Mouse (Mus musculus): ENCODE results near the gene Fxr2. TPM values are rescaled to one million over a fixed set of nuclear protein-coding genes. Genes with fewer than 3 reads are reported as not detected.
A peak's percentile ranks its signal among the peaks of the same experiment; 100 is the strongest.

Fxr2 gene
- polyA plus RNA-seq (2012; rRNA removed) = 132 and 158 TPM in 2 replicates

DNA sequence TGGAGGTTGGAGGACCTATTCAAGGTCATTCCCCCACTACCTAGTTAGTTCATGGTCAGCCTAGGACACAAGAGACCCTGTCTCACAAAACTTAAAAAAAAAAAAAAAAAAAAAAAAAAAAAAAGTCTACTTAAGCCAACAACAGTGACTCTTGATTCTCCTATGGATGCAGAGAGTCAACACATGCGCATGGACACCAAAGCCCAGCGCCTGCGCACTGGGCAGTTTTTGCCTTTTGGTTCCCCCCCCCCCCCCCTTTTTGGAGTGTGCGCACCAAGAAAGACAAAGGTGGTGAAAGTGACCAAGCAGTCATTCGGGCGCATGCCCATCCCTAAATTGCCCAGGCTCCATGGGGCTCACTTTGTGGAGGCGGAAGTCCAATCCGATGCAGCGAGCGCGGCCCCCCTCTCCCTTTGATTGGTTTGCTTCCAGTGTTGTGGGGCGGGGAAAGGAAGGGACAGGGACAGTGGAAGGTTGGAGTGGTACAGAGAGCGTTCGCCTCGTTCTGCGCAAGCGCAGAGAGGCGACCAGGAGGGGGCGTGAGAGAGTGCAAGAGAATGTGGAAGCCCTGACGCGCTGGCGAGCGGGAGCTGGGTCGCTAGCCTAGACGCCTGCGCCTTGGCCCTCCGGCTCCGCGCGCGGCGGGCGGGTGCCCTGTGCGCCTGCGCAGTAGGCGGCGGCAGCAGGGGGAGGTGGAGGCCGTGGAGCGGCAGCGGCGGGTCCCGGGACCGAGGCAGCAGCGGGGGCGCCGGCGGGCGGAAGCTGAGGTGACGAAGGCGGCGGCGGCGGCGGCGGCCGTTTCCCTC is at the start of gene Fxr2:
TSS of gene Fxr2 (plus strand) at position 707 of the 806 bp plus-strand sequence.
- peak within 1 kb of the TSS; percentile 30; the same call in 1 of the 2 replicates for H3K27ac ChIP-seq (ENCODE audit: insufficient read depth, low read length)
- H3K4me1 ChIP-seq (ENCODE audit: control insufficient read depth, insufficient read depth, low read length) = peaks cover 1% of the 10 kb centered on the region; the same call in 1 of the 2 replicates
- peak within 1 kb of the TSS; percentile 96 for H3K4me3 ChIP-seq (ENCODE audit: insufficient read depth, low read length)
- peak; percentile 54; the same call in 1 of the 2 replicates for TF ChIP-seq POLR2A (IDR thresholded peaks at IDR 0.05; ENCODE audit: extremely low read depth, insufficient read depth, low read length)
- peak; percentile 62 for TF ChIP-seq CTCF (IDR thresholded peaks at IDR 0.05; ENCODE audit: extremely low read depth, insufficient read depth, low read length)

DNA sequence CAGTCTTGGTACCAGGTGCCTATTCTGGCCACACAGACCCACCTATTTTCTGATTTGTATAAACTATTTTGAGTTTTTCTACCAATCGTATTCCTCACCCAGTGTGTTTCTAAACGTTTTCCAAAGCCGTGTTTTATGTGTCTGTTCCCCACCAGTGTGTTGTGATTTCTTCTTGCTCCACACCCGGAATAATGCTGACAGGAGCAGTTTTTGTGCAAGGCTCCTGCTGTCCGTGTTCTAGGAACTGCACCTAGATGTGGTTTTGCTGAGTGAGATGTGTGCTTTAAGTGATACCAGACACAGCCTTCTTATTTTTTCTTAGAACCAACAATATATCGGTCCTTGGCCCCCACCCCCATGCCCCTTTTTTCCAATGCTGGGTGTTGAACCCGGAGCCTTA is 48.8 kb upstream of the Fxr2 start:
- Histone ChIP-seq H3K27ac (ENCODE audit: insufficient read depth, low read length) (no peak overlapping the region), H3K4me1 (ENCODE audit: control insufficient read depth, insufficient read depth, low read length) (no peaks in the 10 kb centered on the region), H3K4me3 (ENCODE audit: insufficient read depth, low read length) (no peak overlapping the region)
- TF ChIP-seq POLR2A (IDR thresholded peaks at IDR 0.05; ENCODE audit: extremely low read depth, insufficient read depth, low read length) = no peak
- TF ChIP-seq CTCF (IDR thresholded peaks at IDR 0.05; ENCODE audit: extremely low read depth, insufficient read depth, low read length) = no peak

DNA sequence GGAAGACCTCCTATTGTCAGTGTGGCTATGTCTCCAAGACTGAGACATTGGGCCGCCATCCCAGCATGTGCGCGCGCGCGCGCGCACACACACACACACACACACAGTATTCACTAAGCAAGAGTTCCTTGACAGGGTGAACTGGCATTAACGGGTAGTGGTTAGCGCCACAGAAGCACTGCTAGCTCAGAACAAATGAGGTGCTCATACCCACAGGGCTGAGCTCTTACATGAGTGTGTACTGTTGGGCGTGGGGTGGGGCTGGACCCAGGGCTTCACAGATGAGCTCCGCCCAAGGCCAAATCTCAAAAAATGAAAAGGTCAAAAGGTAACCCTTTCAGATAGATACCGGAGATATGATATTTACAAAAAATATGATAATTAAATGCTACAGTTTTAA is 47.9 kb upstream of the Fxr2 start:
- Histone ChIP-seq H3K4me1 (ENCODE audit: control insufficient read depth, insufficient read depth, low read length) (no peaks in the 10 kb centered on the region), H3K27ac (ENCODE audit: insufficient read depth, low read length) (no peak overlapping the region), H3K4me3 (ENCODE audit: insufficient read depth, low read length) (no peak overlapping the region)
- TF ChIP-seq CTCF (IDR thresholded peaks at IDR 0.05; ENCODE audit: extremely low read depth, insufficient read depth, low read length) = no peak

DNA sequence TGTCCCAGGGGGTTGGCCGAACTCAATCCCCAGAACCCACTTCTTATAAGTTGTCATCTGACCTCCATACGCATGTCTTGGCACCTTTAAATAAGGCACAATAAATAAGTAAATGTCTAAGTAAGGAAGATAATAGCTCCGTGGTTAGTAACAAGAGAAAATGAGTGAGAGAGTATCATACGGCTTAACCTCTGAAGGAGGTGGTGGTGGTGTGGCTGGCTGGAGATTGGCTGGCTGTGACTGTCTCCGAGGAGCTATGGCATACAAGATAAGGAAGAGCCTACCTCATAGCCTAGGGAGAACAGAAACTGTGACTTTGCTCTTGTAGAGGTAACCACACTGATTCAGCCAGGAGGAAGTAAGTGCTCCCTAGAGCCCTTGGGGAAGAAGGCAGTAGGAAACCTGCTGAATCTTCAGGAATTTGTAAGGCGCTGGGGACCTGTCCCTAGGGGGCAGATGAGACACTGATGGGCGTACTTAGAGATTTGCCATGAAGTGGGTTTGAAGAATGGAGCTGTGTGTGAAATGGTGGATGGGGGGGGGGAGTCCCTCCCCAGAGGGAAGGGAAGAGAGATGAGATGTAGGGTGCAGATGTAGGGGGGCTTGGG is 47.0 kb upstream of the Fxr2 start:
- H3K27ac ChIP-seq (ENCODE audit: insufficient read depth, low read length) = no peak overlapping the region
- H3K4me3 ChIP-seq (ENCODE audit: insufficient read depth, low read length) = no peak overlapping the region
- H3K4me1 ChIP-seq (ENCODE audit: control insufficient read depth, insufficient read depth, low read length) = no peaks in the 10 kb centered on the region
- TF ChIP-seq POLR2A (IDR thresholded peaks at IDR 0.05; ENCODE audit: extremely low read depth, insufficient read depth, low read length) = no peak
- no peak for TF ChIP-seq CTCF (IDR thresholded peaks at IDR 0.05; ENCODE audit: extremely low read depth, insufficient read depth, low read length)

DNA sequence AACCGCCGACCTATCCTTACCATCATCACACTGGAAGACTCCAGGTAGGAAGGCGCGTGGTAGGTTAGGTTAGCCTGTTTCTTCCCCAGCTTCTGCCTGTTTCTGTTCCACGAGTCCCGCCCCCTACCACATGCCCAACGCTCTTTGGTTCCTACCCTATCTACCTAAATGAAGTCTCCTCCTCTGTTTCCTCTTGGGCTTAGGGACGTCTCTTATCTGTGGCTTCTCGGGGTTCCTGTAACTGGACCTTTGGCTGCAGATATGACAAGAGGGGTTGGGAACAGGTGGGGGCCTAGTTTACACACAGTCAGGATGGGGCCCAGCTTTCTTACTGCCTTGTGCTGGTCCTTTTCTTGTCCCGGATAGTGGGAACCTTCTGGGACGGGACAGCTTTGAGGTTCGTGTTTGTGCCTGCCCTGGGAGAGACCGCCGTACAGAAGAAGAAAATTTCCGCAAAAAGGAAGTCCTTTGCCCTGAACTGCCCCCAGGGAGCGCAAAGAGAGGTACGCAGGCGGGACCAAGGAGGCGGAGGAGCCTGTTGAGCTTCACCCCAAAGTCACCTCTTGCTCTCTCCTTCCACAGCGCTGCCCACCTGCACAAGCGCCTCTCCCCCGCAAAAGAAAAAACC is 43.5 kb upstream of the Fxr2 start:
- H3K27ac ChIP-seq (ENCODE audit: insufficient read depth, low read length) = no peak overlapping the region
- no peaks in the 10 kb centered on the region for H3K4me1 ChIP-seq (ENCODE audit: control insufficient read depth, insufficient read depth, low read length)
- TF ChIP-seq CTCF (IDR thresholded peaks at IDR 0.05; ENCODE audit: extremely low read depth, insufficient read depth, low read length) (no peak), POLR2A (IDR thresholded peaks at IDR 0.05; ENCODE audit: extremely low read depth, insufficient read depth, low read length) (no peak)
- H3K4me3 ChIP-seq (ENCODE audit: insufficient read depth, low read length) = no peak overlapping the region

DNA sequence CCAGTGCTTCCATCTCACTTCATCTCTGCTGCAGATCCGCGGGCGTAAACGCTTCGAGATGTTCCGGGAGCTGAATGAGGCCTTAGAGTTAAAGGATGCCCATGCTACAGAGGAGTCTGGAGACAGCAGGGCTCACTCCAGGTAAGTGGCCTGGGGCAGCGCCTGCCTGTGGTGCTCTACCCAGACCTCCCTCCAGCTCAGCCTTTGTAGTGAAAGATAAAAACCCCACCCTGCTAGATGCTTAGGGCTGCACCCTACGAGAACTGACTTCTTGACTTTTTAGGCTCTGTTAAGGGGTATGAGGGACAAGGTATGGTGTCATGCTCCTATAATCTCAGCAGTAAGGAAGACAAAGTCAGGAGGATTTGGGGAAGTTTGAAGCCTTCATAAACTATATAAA is 42.2 kb upstream of the Fxr2 start:
- no peak for TF ChIP-seq POLR2A (IDR thresholded peaks at IDR 0.05; ENCODE audit: extremely low read depth, insufficient read depth, low read length)
- TF ChIP-seq CTCF (IDR thresholded peaks at IDR 0.05; ENCODE audit: extremely low read depth, insufficient read depth, low read length) = no peak
- no peaks in the 10 kb centered on the region for H3K4me1 ChIP-seq (ENCODE audit: control insufficient read depth, insufficient read depth, low read length)
- H3K4me3 ChIP-seq (ENCODE audit: insufficient read depth, low read length) = no peak overlapping the region
- no peak overlapping the region for H3K27ac ChIP-seq (ENCODE audit: insufficient read depth, low read length)

DNA sequence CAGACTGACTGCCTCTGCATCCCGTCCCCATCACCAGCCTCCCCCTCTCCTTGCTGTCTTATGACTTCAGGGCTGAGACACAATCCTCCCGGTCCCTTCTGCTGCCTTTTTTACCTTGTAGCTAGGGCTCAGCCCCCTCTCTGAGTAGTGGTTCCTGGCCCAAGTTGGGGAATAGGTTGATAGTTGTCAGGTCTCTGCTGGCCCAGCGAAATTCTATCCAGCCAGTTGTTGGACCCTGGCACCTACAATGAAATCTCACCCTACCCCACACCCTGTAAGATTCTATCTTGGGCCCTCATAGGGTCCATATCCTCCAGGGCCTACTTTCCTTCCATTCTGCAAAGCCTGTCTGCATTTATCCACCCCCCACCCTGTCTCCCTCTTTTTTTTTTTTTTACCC is 41.4 kb upstream of the Fxr2 start:
- H3K27ac ChIP-seq (ENCODE audit: insufficient read depth, low read length) = peak overlapping the region; percentile 72
- H3K4me1 ChIP-seq (ENCODE audit: control insufficient read depth, insufficient read depth, low read length) = no peaks in the 10 kb centered on the region
- TF ChIP-seq POLR2A (IDR thresholded peaks at IDR 0.05; ENCODE audit: extremely low read depth, insufficient read depth, low read length) (no peak), CTCF (IDR thresholded peaks at IDR 0.05; ENCODE audit: extremely low read depth, insufficient read depth, low read length) (no peak)
- no peak overlapping the region for H3K4me3 ChIP-seq (ENCODE audit: insufficient read depth, low read length)

DNA sequence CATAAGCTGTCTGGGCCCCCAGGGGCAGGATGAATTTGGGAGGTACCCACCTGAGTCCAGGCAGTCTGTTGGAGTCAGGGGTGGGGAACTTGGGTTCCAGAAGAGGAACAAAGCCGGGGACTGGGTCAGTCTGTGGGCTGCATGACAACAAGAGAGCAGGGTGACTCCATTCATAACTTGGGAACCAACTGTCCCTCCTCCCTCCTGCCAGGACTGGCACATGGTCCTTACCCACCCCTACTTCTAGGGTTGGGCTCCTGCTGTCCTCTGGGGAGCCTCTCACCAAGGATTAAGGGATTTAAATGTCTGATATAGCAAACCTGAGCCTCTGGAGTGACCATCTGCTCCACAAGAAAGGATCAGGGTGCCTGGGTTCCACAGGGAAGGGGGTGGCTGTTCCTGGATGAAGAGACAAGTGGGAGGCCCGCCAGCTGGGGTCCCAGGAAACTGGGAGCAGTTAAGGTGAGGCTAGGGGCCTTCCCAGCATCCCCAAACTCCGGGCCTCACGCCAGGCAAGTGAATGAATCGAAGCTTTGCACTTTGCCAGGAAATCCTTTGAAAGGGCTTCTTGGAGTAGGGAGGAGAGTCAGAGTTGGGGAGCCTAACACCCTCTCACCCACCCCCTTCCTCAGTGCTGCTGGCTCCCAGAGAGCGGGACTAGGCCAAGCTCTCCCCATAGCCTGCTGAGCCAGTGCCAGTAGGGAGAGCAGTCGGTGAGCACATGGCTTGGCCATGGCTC is 40.7 kb upstream of the Fxr2 start:
- H3K27ac ChIP-seq (ENCODE audit: insufficient read depth, low read length) = 0 out of 2 replicates have a peak overlapping the region, but pooled peaks have one; percentile 14
- TF ChIP-seq POLR2A (IDR thresholded peaks at IDR 0.05; ENCODE audit: extremely low read depth, insufficient read depth, low read length) (no peak), CTCF (IDR thresholded peaks at IDR 0.05; ENCODE audit: extremely low read depth, insufficient read depth, low read length) (no peak)

DNA sequence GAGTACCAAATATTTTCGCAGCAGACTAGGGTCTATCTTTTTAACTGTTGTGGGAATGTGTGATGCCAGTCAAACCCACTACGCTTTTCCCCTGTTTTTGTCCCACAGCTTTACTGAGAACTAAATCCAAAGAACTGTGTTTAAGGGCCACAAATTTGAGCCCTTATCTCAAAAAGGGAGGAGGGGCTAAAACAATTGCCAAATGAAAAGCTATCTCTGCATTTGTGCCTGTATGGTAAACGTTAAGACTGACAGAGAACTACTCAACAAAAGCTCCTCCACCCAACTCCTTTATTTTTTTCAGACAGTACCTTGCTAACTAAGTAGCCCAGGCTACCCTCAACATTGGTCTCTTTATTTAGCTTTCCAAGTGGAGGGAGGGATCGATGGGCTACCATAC is 40.0 kb upstream of the Fxr2 start:
- Histone ChIP-seq H3K4me3 (ENCODE audit: insufficient read depth, low read length) (no peak overlapping the region), H3K27ac (ENCODE audit: insufficient read depth, low read length) (peak overlapping the region; percentile 14; the same call in 1 of the 2 replicates), H3K4me1 (ENCODE audit: control insufficient read depth, insufficient read depth, low read length) (no peaks in the 10 kb centered on the region)
- TF ChIP-seq POLR2A (IDR thresholded peaks at IDR 0.05; ENCODE audit: extremely low read depth, insufficient read depth, low read length) = no peak
- no peak for TF ChIP-seq CTCF (IDR thresholded peaks at IDR 0.05; ENCODE audit: extremely low read depth, insufficient read depth, low read length)

More for the DNA sequence above, 40.7 kb upstream of the Fxr2 start:
- Histone ChIP-seq H3K4me3 (ENCODE audit: insufficient read depth, low read length) (no peak overlapping the region), H3K4me1 (ENCODE audit: control insufficient read depth, insufficient read depth, low read length) (no peaks in the 10 kb centered on the region)

Measured in cortical plate, adult 2 months (tissue).